Mouse (Mus musculus) CD4-positive, CD25-positive, alpha-beta regulatory T cell (primary cell): ENCODE data around the gene Dlx3. TPM values are rescaled to one million over a fixed set of nuclear protein-coding genes. Genes with fewer than 3 reads are reported as not detected.

Source experiments
- polyA plus RNA-seq: library from polyadenylated mRNA; unstranded; fragments of 100-300 nt; shearing (Covaris generic); gene quantifications from one replicate; pipeline ENCODE4 v1.2.1, GENCODE M21; 2017

Dlx3 gene
- polyA plus RNA-seq: not detected

GRCm38 (mm10) chr11:95119990-95120632, at the start of gene Dlx3:
Gene Dlx3 (plus strand): TSS chr11:95120119.

GRCm38 (mm10) chr11:95076536-95077111, 43.3 kb upstream of the Dlx3 start, which contains the start of gene Itga3:
Gene Itga3 (minus strand): TSS chr11:95076801.

DNA sequence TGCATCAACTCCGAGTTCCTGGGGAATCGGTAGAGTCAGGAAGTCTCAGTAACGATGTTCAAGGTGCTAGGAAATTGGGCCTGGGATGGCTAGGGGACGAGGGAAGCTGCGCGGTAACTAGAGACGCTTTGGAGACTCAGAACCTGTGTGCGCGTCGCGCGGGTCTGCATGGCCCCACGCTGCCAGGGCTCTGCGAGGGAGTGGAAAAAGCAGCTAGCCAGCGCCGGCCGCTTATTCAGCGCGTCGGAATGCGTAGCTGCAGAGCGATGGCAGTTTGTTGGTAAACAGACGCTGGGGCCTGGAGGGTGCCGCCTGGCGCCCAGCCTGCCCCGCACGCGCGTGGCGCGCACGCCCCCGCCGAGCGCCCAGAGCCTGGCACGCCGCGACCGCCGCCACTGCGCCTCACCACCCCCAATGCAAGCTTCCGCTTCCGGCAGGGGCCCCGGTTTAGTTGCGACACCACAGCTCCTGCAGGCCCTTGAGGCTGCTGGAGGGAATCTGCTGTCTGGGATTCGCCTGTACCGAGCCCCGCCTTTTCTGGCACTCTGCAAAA, 26.0 kb downstream of the Dlx3 start, which contains the start of gene Dlx4:
TSS of gene Dlx4 (minus strand) at position 413 of the 553 bp plus-strand sequence.

Other genes starting within 250 kb of the Dlx3 start
- gene Col1a1, start 183.9 kb upstream of the Dlx3 start, polyA plus RNA-seq: 0.18 TPM
- not detected for gene Hils1, start 152.5 kb upstream of the Dlx3 start, polyA plus RNA-seq
- gene Sgca, start 143.8 kb upstream of the Dlx3 start, polyA plus RNA-seq: not detected
- 22.4 TPM for gene Ppp1r9b, start 129.1 kb upstream of the Dlx3 start, polyA plus RNA-seq
- 0.38 TPM for gene Samd14, start 110.2 kb upstream of the Dlx3 start, polyA plus RNA-seq
- gene Pdk2, start 78.8 kb upstream of the Dlx3 start, polyA plus RNA-seq: 23.2 TPM
- 2.8 TPM for gene Itga3, start 43.3 kb upstream of the Dlx3 start, polyA plus RNA-seq
- gene Dlx4, start 26.1 kb downstream of the Dlx3 start, polyA plus RNA-seq: not detected
- gene Tac4, start 141.4 kb downstream of the Dlx3 start, polyA plus RNA-seq: 0.14 TPM
- 111 TPM for gene Kat7, start 190.1 kb downstream of the Dlx3 start, polyA plus RNA-seq
- gene Fam117a, start 216.9 kb downstream of the Dlx3 start, polyA plus RNA-seq: 48.6 TPM